Mouse (Mus musculus) embryonic fibroblast, embryonic 13.5 days (primary cell): ENCODE results near the gene Kazn. TPM values are rescaled to one million over a fixed set of nuclear protein-coding genes. Genes with fewer than 3 reads are reported as not detected.

Experiments
- H3K27ac ChIP-seq: 2 replicates; pipeline ENCODE4 v1.5.1; 2012; ENCODE audit warnings: low read length, control low read depth, inconsistent platforms; ENCODE audit not compliant: insufficient read depth
- H3K4me1 ChIP-seq: 2 replicates; pipeline ENCODE4 v1.6.1; 2011; ENCODE audit warnings: low read length; ENCODE audit not compliant: control insufficient read depth, insufficient read depth
- H3K4me3 ChIP-seq: 2 replicates; pipeline ENCODE4 v1.5.1; 2011; ENCODE audit warnings: mild to moderate bottlenecking, control low read depth, low read length; ENCODE audit not compliant: insufficient read depth
- CTCF ChIP-seq: IDR thresholded peaks from 2 replicates; pipeline ENCODE4 v1.5.1; 2011; ENCODE audit warnings: mild to moderate bottlenecking, control low read depth, low read length, moderate library complexity, borderline replicate concordance; ENCODE audit not compliant: insufficient read depth
- POLR2A ChIP-seq: IDR thresholded peaks from 2 replicates; pipeline ENCODE4 v1.6.1; 2011; ENCODE audit warnings: low read depth, mild to moderate bottlenecking, control low read depth, low read length, moderate library complexity
- polyA plus RNA-seq: library from polyadenylated mRNA; stranded (reverse); fragments of >200 nt; gene quantifications from 2 replicates; pipeline ENCODE4 v1.2.4, GENCODE M21; 2011; ENCODE audit warnings: low read depth; ENCODE audit not compliant: missing spikeins, insufficient read length

Kazn gene
- polyA plus RNA-seq, 1 experiment = 14.4 TPM

- no peak overlapping the region for H3K4me3 ChIP-seq
- TF ChIP-seq CTCF (no peak), POLR2A (no peak)
- no peak overlapping the region for H3K27ac ChIP-seq
- no peaks in the 10 kb centered on the region for H3K4me1 ChIP-seq
Observed at GRCm38 (mm10) chr4:142169636-142170035, 69.6 kb downstream of the Kazn start.

- no peaks in the 10 kb centered on the region for H3K4me1 ChIP-seq
Observed at GRCm38 (mm10) chr4:142168352-142168751, 70.8 kb downstream of the Kazn start.

GRCm38 (mm10) chr4:142165835-142166701 lies 73.1 kb downstream of the Kazn start:
- H3K27ac ChIP-seq = no peak overlapping the region
- H3K4me3 ChIP-seq = no peak overlapping the region

More at GRCm38 (mm10) chr4:142168352-142168751, 70.8 kb downstream of the Kazn start:
- H3K27ac ChIP-seq = no peak overlapping the region
- TF ChIP-seq POLR2A = no peak
- TF ChIP-seq CTCF = no peak
- no peak overlapping the region for H3K4me3 ChIP-seq

GRCm38 (mm10) chr4:142165363-142165762 lies 73.8 kb downstream of the Kazn start:
- no peak for TF ChIP-seq CTCF
- TF ChIP-seq POLR2A = no peak
- Histone ChIP-seq H3K4me3 (no peak overlapping the region), H3K4me1 (no peaks in the 10 kb centered on the region), H3K27ac (no peak overlapping the region)

More at GRCm38 (mm10) chr4:142165835-142166701, 73.1 kb downstream of the Kazn start:
- TF ChIP-seq CTCF (no peak), POLR2A (no peak)
- H3K4me1 ChIP-seq = no peaks in the 10 kb centered on the region

- Histone ChIP-seq H3K4me1 (no peaks in the 10 kb centered on the region), H3K4me3 (no peak overlapping the region), H3K27ac (no peak overlapping the region)
- TF ChIP-seq CTCF (no peak), POLR2A (no peak)
Observed at GRCm38 (mm10) chr4:142164386-142164785, 74.8 kb downstream of the Kazn start.

GRCm38 (mm10) chr4:142163862-142164261 lies 75.3 kb downstream of the Kazn start:
- Histone ChIP-seq H3K4me1 (no peaks in the 10 kb centered on the region), H3K4me3 (no peak overlapping the region), H3K27ac (no peak overlapping the region)
- TF ChIP-seq POLR2A = no peak
- no peak for TF ChIP-seq CTCF

- Histone ChIP-seq H3K4me3 (no peak overlapping the region), H3K4me1 (no peaks in the 10 kb centered on the region), H3K27ac (no peak overlapping the region)
- TF ChIP-seq POLR2A = no peak
- no peak for TF ChIP-seq CTCF
Observed at GRCm38 (mm10) chr4:142162729-142163128, 76.5 kb downstream of the Kazn start.

GRCm38 (mm10) chr4:142162102-142162501 lies 77.1 kb downstream of the Kazn start:
- TF ChIP-seq CTCF (no peak), POLR2A (no peak)
- Histone ChIP-seq H3K4me3 (no peak overlapping the region), H3K4me1 (no peaks in the 10 kb centered on the region), H3K27ac (no peak overlapping the region)

GRCm38 (mm10) chr4:142160041-142160440 lies 79.2 kb downstream of the Kazn start:
- TF ChIP-seq CTCF = no peak
- TF ChIP-seq POLR2A = no peak
- H3K4me3 ChIP-seq = no peak overlapping the region
- H3K4me1 ChIP-seq = no peaks in the 10 kb centered on the region
- H3K27ac ChIP-seq = no peak overlapping the region

GRCm38 (mm10) chr4:142156506-142156905 lies 82.7 kb downstream of the Kazn start:
- Histone ChIP-seq H3K27ac (no peak overlapping the region), H3K4me1 (no peaks in the 10 kb centered on the region), H3K4me3 (no peak overlapping the region)
- no peak for TF ChIP-seq CTCF
- TF ChIP-seq POLR2A = no peak
